Mouse (Mus musculus) liver, embryonic 12.5 days (tissue): ENCODE data around the gene Ltbr. TPM values are rescaled to one million over a fixed set of nuclear protein-coding genes. Genes with fewer than 3 reads are reported as not detected.
"Not testable (repeated sequence)": the region's sequence is repeated elsewhere in the genome, so short reads cannot be mapped to it uniquely, and the experiment has no call there.

Source experiments
- ATAC-seq: fragments of 200-750 bp; cut with Nextera tagmentation; 2 replicates; pipeline ENCODE4 v1.8.0; 2017; ENCODE audit warnings: moderate number of reproducible peaks, mild to moderate bottlenecking, moderate library complexity
- H3K27ac ChIP-seq: fragments of 300-500 bp; sonication (generic); 2 replicates; pipeline ENCODE4 v1.5.1; 2016; ENCODE audit warnings: mild to moderate bottlenecking
- H3K27me3 ChIP-seq: fragments of 300-500 bp; sonication (generic); replicated peaks from 2 replicates; pipeline ENCODE4 v1.6.1; 2016; ENCODE audit warnings: mild to moderate bottlenecking, moderate library complexity
- H3K36me3 ChIP-seq: fragments of 300-500 bp; sonication (generic); 2 replicates; pipeline ENCODE4 v1.6.1; 2016; ENCODE audit warnings: mild to moderate bottlenecking, moderate library complexity
- H3K4me1 ChIP-seq: fragments of 300-500 bp; sonication (generic); 2 replicates; pipeline ENCODE4 v1.6.1; 2016
- H3K4me2 ChIP-seq: fragments of 300-500 bp; sonication (generic); 2 replicates; pipeline ENCODE4 v1.6.1; 2016; ENCODE audit warnings: mild to moderate bottlenecking, moderate library complexity
- H3K4me3 ChIP-seq: fragments of 300-500 bp; sonication (generic); 2 replicates; pipeline ENCODE4 v1.5.1; 2016; ENCODE audit warnings: mild to moderate bottlenecking, moderate library complexity
- H3K9ac ChIP-seq: fragments of 300-500 bp; sonication (generic); 2 replicates; pipeline ENCODE4 v1.6.1; 2016; ENCODE audit warnings: mild to moderate bottlenecking, moderate library complexity
- H3K9me3 ChIP-seq: fragments of 300-500 bp; sonication (generic); replicated peaks from 2 replicates; pipeline ENCODE4 v1.6.1; 2016; ENCODE audit warnings: mild to moderate bottlenecking, moderate library complexity
- WGBS: fragments of 180-500 bp; shearing (Covaris S2); methylation state at CpG from one replicate; pipeline ENCODE4 v1.1.7; 2016; ENCODE audit not compliant: insufficient replicate concordance; 5-methylcytosine and 5-hydroxymethylcytosine counted together
- polyA plus RNA-seq: library from polyadenylated mRNA; unstranded; fragments of >200 nt; fragmentation: Nextera tagmentation; extraction: Ambion mirVana; gene quantifications from 2 replicates; pipeline ENCODE4 v1.2.1, GENCODE M21; 2016

Ltbr gene
- polyA plus RNA-seq, 1 experiment from 2014 or later: 22.9 TPM

- H3K4me3 ChIP-seq, H3K27ac ChIP-seq, H3K9me3 ChIP-seq, H3K27me3 ChIP-seq, ATAC-seq, H3K4me2 ChIP-seq, H3K9ac ChIP-seq, H3K4me1 ChIP-seq: not testable (repeated sequence)
- peaks cover 34% of the 10 kb centered on the region for H3K36me3 ChIP-seq
- WGBS: 74% methylated on average over 7 of the region's 7 CpGs
Observed at GRCm38 (mm10) chr6:125304408-125304807, 9.3 kb downstream of the Ltbr start.

- Histone ChIP-seq H3K4me3 (no peak overlapping the region), H3K4me1 (no peaks in the 10 kb centered on the region), H3K9me3 (0 out of 2 replicates have a peak, but pooled peaks cover 3% of the 10 kb centered on the region), H3K4me2 (no peak overlapping the region), H3K36me3 (peaks cover 22% of the 10 kb centered on the region), H3K27ac (no peak overlapping the region), H3K9ac (no peak overlapping the region), H3K27me3 (no peaks in the 10 kb centered on the region)
- 69% methylated on average over 4 of the region's 4 CpGs for WGBS
- no peak for ATAC-seq
Observed at GRCm38 (mm10) chr6:125303242-125303641, 10.4 kb downstream of the Ltbr start.

DNA sequence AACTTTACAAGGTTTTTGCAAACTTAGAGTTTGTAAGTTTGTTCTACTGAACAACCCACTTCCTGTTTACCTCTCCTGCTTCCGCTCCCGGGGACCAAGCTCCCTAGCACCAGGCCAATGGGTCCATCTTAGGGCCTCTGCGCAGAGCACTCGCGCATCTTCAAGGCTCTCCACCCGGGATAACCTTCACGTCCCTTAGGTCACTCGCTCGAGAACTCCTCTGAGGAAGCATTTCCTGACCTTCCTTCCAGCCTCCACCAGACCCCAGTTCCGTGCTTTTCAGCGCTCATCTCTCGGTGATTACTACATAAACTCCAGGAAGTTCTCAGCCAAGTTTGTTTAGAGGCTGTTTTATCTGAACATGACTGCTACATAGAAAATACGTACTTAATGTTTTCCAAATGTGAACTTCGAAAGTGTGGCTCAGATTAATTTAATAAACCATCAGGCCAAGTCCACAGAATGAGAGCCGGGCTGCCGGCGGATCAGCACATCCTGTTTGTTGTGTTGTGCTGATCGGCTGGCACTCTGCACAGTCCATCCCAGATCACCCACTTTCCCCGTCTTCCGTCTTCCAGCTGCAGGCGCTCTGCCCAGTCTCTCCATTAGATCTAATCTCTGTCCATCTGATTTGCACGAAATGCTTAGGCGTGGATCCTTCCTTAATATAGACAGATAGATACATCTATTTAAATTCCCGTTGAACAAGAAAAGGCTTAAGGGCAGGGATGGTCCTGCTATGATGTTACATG lies 11.3 kb downstream of the Ltbr start:
- Histone ChIP-seq H3K4me1 (no peaks in the 10 kb centered on the region), H3K4me2 (no peak overlapping the region), H3K27ac (no peak overlapping the region), H3K9me3 (0 out of 2 replicates have a peak, but pooled peaks cover 3% of the 10 kb centered on the region), H3K9ac (no peak overlapping the region), H3K27me3 (no peaks in the 10 kb centered on the region), H3K36me3 (peaks cover 16% of the 10 kb centered on the region), H3K4me3 (no peak overlapping the region)
- no peak for ATAC-seq
- 77% methylated on average over 24 of the region's 24 CpGs for whole genome bisulfite sequencing

DNA sequence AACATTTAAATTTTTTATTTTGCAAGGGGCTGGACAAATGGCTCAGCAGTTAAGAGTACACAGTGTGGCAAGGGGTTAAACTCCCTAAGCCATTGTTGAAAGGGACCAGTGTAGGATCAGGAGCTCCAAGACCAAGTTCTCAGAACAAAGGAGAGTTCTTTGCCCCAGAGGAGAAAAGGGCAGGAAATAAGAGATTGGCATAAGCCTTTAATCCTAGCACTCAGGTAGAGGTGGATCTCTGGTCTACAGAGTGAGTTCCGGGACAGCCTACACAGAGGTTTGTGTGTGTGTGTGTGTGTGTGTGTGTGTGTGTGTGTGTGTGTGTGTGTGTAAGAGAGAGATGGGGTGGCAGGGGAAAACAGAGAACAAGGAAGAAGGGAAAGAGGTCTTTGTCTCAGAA lies 12.7 kb downstream of the Ltbr start:
- Histone ChIP-seq H3K4me1 (no peaks in the 10 kb centered on the region), H3K9me3 (0 out of 2 replicates have a peak, but pooled peaks cover 3% of the 10 kb centered on the region), H3K4me2 (no peak overlapping the region), H3K36me3 (peaks cover 1% of the 10 kb centered on the region; the same call in 1 of the 2 replicates), H3K27me3 (no peaks in the 10 kb centered on the region), H3K27ac (no peak overlapping the region), H3K9ac (no peak overlapping the region), H3K4me3 (no peak overlapping the region)
- WGBS: 60% methylated on average over 1 of the region's 1 CpGs
- ATAC-seq: no peak

- Histone ChIP-seq H3K4me1 (no peaks in the 10 kb centered on the region), H3K27ac (no peak overlapping the region), H3K27me3 (no peaks in the 10 kb centered on the region), H3K4me3 (no peak overlapping the region), H3K36me3 (no peaks in the 10 kb centered on the region), H3K4me2 (no peak overlapping the region), H3K9me3 (no peaks in the 10 kb centered on the region; the same call in 1 of the 2 replicates), H3K9ac (no peak overlapping the region)
- no peak for ATAC-seq
- WGBS: 59% methylated on average over 5 of the region's 5 CpGs
Observed at GRCm38 (mm10) chr6:125297149-125297820, 16.4 kb downstream of the Ltbr start.

DNA sequence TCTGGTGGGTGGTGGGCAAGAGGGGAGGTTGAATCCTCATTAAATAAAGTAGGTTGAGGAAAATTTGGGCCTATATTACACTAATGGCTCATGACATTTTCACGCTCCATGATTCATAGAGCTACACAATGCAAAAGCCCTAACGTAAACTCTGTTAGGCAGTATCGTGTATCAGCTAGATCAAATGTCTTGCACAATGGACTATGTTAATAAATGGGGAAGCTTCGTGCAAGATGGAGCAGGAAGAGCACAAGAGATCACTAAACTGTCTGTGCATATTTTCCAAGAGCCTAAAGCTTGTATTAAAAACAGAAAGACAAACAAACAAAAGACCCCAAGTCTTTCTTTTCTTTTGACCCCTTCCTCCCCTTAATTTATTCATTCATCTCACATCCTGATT lies 19.6 kb downstream of the Ltbr start:
- H3K27ac ChIP-seq: no peak overlapping the region
- no peak overlapping the region for H3K4me3 ChIP-seq
- no peaks in the 10 kb centered on the region; the same call in 1 of the 2 replicates for H3K9me3 ChIP-seq
- no peak for ATAC-seq
- no peaks in the 10 kb centered on the region for H3K36me3 ChIP-seq
- H3K27me3 ChIP-seq: peaks cover 3% of the 10 kb centered on the region; the same call in 1 of the 2 replicates
- no peaks in the 10 kb centered on the region for H3K4me1 ChIP-seq
- 76% methylated on average over 4 of the region's 4 CpGs for WGBS
- no peak overlapping the region for H3K4me2 ChIP-seq
- H3K9ac ChIP-seq: no peak overlapping the region

GRCm38 (mm10) chr6:125292256-125292655 lies 21.4 kb downstream of the Ltbr start:
- Histone ChIP-seq H3K9me3 (no peaks in the 10 kb centered on the region; the same call in 1 of the 2 replicates), H3K36me3 (no peaks in the 10 kb centered on the region), H3K4me1 (no peaks in the 10 kb centered on the region), H3K9ac (no peak overlapping the region), H3K4me2 (no peak overlapping the region), H3K27me3 (peaks cover 3% of the 10 kb centered on the region; the same call in 1 of the 2 replicates), H3K27ac (no peak overlapping the region), H3K4me3 (no peak overlapping the region)
- no peak for ATAC-seq
- WGBS: 68% methylated on average over 7 of the region's 7 CpGs

DNA sequence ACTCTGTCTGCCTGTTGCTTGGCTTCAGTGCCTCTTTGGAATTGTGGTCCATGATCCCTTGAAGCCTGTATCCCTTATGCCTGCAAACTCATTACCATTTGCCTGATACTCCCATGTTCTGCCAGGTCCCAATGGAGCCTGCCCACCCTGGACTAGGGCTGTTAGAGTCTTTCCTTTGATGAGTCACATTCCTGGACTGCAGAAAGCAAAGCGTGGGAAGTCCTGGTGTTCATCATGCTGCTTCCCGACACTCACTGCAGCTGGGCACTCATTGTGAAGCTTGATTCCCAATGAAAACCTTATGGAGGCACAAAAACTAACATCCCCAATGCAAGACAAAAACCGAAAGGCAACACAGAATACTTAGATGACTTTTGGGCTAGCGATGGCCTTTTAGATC lies 22.4 kb downstream of the Ltbr start:
- H3K9me3 ChIP-seq: no peaks in the 10 kb centered on the region; the same call in 1 of the 2 replicates
- H3K27ac ChIP-seq: no peak overlapping the region
- no peak overlapping the region for H3K4me2 ChIP-seq
- no peak overlapping the region for H3K4me3 ChIP-seq
- H3K9ac ChIP-seq: no peak overlapping the region
- H3K27me3 ChIP-seq: peaks cover 3% of the 10 kb centered on the region; the same call in 1 of the 2 replicates
- H3K4me1 ChIP-seq: no peaks in the 10 kb centered on the region
- no peak for ATAC-seq
- WGBS: 62% methylated on average over 4 of the region's 4 CpGs
- H3K36me3 ChIP-seq: no peaks in the 10 kb centered on the region

GRCm38 (mm10) chr6:125288730-125289129 lies 25.0 kb downstream of the Ltbr start:
- Histone ChIP-seq H3K4me3 (no peak overlapping the region), H3K4me2 (no peak overlapping the region), H3K4me1 (no peaks in the 10 kb centered on the region), H3K27ac (no peak overlapping the region), H3K9me3 (no peaks in the 10 kb centered on the region; the same call in 1 of the 2 replicates), H3K9ac (no peak overlapping the region), H3K36me3 (no peaks in the 10 kb centered on the region), H3K27me3 (peaks cover 3% of the 10 kb centered on the region; the same call in 1 of the 2 replicates)
- no peak for ATAC-seq
- 48% methylated on average over 5 of the region's 5 CpGs for WGBS

GRCm38 (mm10) chr6:125286944-125287343 lies 26.7 kb downstream of the Ltbr start:
- H3K27me3 ChIP-seq: peaks cover 3% of the 10 kb centered on the region; the same call in 1 of the 2 replicates
- H3K4me2 ChIP-seq: no peak overlapping the region
- H3K36me3 ChIP-seq: no peaks in the 10 kb centered on the region
- H3K4me3 ChIP-seq: no peak overlapping the region
- H3K27ac ChIP-seq: no peak overlapping the region
- H3K4me1 ChIP-seq: no peaks in the 10 kb centered on the region
- H3K9me3 ChIP-seq: no peaks in the 10 kb centered on the region
- no peak for ATAC-seq
- H3K9ac ChIP-seq: no peak overlapping the region
- 79% methylated on average over 4 of the region's 4 CpGs for WGBS

GRCm38 (mm10) chr6:125285890-125286289 lies 27.8 kb downstream of the Ltbr start, which contains the start of gene Tuba3a:
Tuba3a (minus strand) TSS chr6:125286042.
- Histone ChIP-seq H3K4me2 (no peak within 1 kb of the TSS), H3K27ac (no peak within 1 kb of the TSS), H3K27me3 (peaks cover 3% of the 10 kb centered on the region; the same call in 1 of the 2 replicates), H3K4me3 (no peak within 1 kb of the TSS), H3K9ac (no peak within 1 kb of the TSS), H3K36me3 (no peaks in the 10 kb centered on the region), H3K9me3 (no peaks in the 10 kb centered on the region), H3K4me1 (no peaks in the 10 kb centered on the region)
- no peak for ATAC-seq
- 86% methylated on average over 22 of the region's 22 CpGs for WGBS

GRCm38 (mm10) chr6:125284751-125285150 lies 28.9 kb downstream of the Ltbr start:
- Histone ChIP-seq H3K36me3 (no peaks in the 10 kb centered on the region), H3K4me1 (no peaks in the 10 kb centered on the region), H3K9me3 (no peaks in the 10 kb centered on the region), H3K9ac (no peak overlapping the region), H3K4me2 (no peak overlapping the region), H3K27me3 (peaks cover 3% of the 10 kb centered on the region; the same call in 1 of the 2 replicates), H3K4me3 (no peak overlapping the region), H3K27ac (no peak overlapping the region)
- WGBS: 80% methylated on average over 7 of the region's 7 CpGs
- no peak for ATAC-seq
